In the genomic region with DNA sequence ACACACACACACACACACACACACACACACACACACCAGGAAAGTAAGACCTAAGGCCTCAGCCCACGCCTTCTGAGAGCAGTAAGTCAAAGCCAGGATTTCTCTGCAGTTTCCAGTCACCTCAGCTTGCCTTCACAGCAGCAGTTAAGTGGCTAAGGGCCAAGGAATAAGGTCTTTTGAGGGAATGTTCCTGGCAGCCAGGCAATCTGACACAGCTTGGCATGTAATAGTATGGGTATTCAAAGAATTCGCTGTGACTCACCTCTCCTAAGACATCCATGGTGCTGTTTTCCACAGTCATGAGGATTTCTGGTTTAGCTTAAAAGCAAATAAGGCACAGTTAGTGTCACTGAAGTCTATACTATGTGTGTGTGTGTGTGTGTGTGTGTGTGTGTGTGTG, we compare ENCODE assay signal across 8 mouse cellular contexts. TPM values are rescaled to one million over a fixed set of nuclear protein-coding genes. Genes with fewer than 3 reads are reported as not detected.
DNase-seq lines count a peak whose midpoint lies in the region; ATAC-seq and TF ChIP-seq lines count a peak whose summit lies in the region.
"Had no signal": no experiment of that assay in that cellular context is flagged by ENCODE, and none has a peak within 500 bp of the region (broad histone marks: within the 10 kb centered on the region; RNA-seq: fewer than 3 reads in every experiment).

No protein-coding gene starts in this region.

- H3K4me3 ChIP-seq in embryonic facial prominence, embryonic 15.5 days (replicated peaks), result no peak overlapping the region
- H3K4me3 ChIP-seq in heart, embryonic 15.5 days, result no peak overlapping the region
- no peak overlapping the region for H3K4me3 ChIP-seq in lung, embryonic 14.5 days (ENCODE audit: low read depth, low read length)
- H3K4me3 ChIP-seq: neural tube, embryonic 13.5 days had no signal

- no peak overlapping the region for H3K4me2 ChIP-seq in embryonic facial prominence, embryonic 15.5 days (replicated peaks)
- no peak overlapping the region for H3K4me2 ChIP-seq in heart, embryonic 15.5 days
- H3K4me2 ChIP-seq in lung, embryonic 14.5 days, result no peak overlapping the region
- H3K4me2 ChIP-seq: neural tube, embryonic 13.5 days had no signal

- WGBS in embryonic facial prominence, embryonic 15.5 days, result 59% methylated on average over 2 of the region's 2 CpGs
- WGBS in heart, embryonic 15.5 days, result 35% methylated on average over 2 of the region's 2 CpGs
- 36% methylated on average over 2 of the region's 2 CpGs for WGBS in lung, embryonic 14.5 days

- peaks cover 7% of the 10 kb centered on the region; the same call in 1 of the 2 replicates for H3K4me1 ChIP-seq in embryonic facial prominence, embryonic 15.5 days
- peaks cover 8% of the 10 kb centered on the region; the same call in 1 of the 2 replicates for H3K4me1 ChIP-seq in heart, embryonic 15.5 days (replicated peaks)
- H3K4me1 ChIP-seq in lung, embryonic 14.5 days (ENCODE audit: insufficient read depth), result no peaks in the 10 kb centered on the region

- H3K27ac ChIP-seq in embryonic facial prominence, embryonic 15.5 days (replicated peaks), result no peak overlapping the region
- H3K27ac ChIP-seq in heart, embryonic 15.5 days, result no peak overlapping the region
- H3K27ac ChIP-seq in lung, embryonic 14.5 days (ENCODE audit: low read depth), result no peak overlapping the region
- H3K27ac ChIP-seq: neural tube, embryonic 13.5 days had no signal

- no peaks in the 10 kb centered on the region for H3K9me3 ChIP-seq in embryonic facial prominence, embryonic 15.5 days (replicated peaks)
- H3K9me3 ChIP-seq in heart, embryonic 15.5 days (replicated peaks), result no peaks in the 10 kb centered on the region
- no peaks in the 10 kb centered on the region for H3K9me3 ChIP-seq in lung, embryonic 14.5 days (ENCODE audit: low read depth, low read length)
- H3K9me3 ChIP-seq: neural tube, embryonic 13.5 days had no signal

- peak; percentile 9 for DNase-seq in right cerebral cortex, adult 18-20 months
- no peak for DNase-seq in right cerebral cortex, postnatal 25 days
- DNase-seq in lung, embryonic 14.5 days, result peak; percentile 75
- no peak for DNase-seq in spleen, postnatal 36 days (ENCODE audit: low spot score in 2 of 2)

- no peaks in the 10 kb centered on the region for H3K36me3 ChIP-seq in embryonic facial prominence, embryonic 15.5 days
- H3K36me3 ChIP-seq in heart, embryonic 15.5 days, result no peaks in the 10 kb centered on the region
- no peaks in the 10 kb centered on the region for H3K36me3 ChIP-seq in lung, embryonic 14.5 days (ENCODE audit: insufficient read depth)
- H3K36me3 ChIP-seq: neural tube, embryonic 13.5 days had no signal

- no peak for TF ChIP-seq CTCF in lung, embryonic 14.5 days (IDR thresholded peaks at IDR 0.05; ENCODE audit: low read depth)

- peak; percentile 70 for ATAC-seq in embryonic facial prominence, embryonic 15.5 days (ENCODE audit: insufficient number of reproducible peaks, low FRiP score, low TSS enrichment, low read depth)
- peak; percentile 62 for ATAC-seq in heart, embryonic 15.5 days (replicated peaks; ENCODE audit: insufficient number of reproducible peaks, insufficient read depth, low FRiP score, low read depth)
- ATAC-seq in lung, embryonic 14.5 days (ENCODE audit: insufficient read depth), result peak; percentile 63; the same call in 1 of the 2 replicates
- ATAC-seq in monocyte, adult 5-6 weeks (replicated peaks; ENCODE audit: insufficient number of reproducible peaks, low FRiP score, low TSS enrichment, poor library complexity, severe bottlenecking), result no peak

- no peaks in the 10 kb centered on the region for H3K27me3 ChIP-seq in embryonic facial prominence, embryonic 15.5 days
- H3K27me3 ChIP-seq in heart, embryonic 15.5 days, result no peaks in the 10 kb centered on the region
- no peaks in the 10 kb centered on the region for H3K27me3 ChIP-seq in lung, embryonic 14.5 days (ENCODE audit: insufficient read depth, low read length)
- H3K27me3 ChIP-seq: neural tube, embryonic 13.5 days had no signal

- no peak overlapping the region for H3K9ac ChIP-seq in embryonic facial prominence, embryonic 15.5 days
- H3K9ac ChIP-seq in heart, embryonic 15.5 days, result no peak overlapping the region
- H3K9ac ChIP-seq in lung, embryonic 14.5 days, result no peak overlapping the region
- H3K9ac ChIP-seq: neural tube, embryonic 13.5 days had no signal

RNA-seq across cellular contexts. Expression of a gene that starts 25.6 kb away (rescaled TPM):
- 0.09 and 0.21 TPM in 2 replicates for polyA plus RNA-seq in embryonic facial prominence, embryonic 15.5 days (2015; fragmentation: Nextera tagmentation; extraction: Ambion mirVana)
- polyA plus RNA-seq in heart, embryonic 15.5 days (2015; fragmentation: Nextera tagmentation; extraction: Ambion mirVana), result 0.09 and 1.3 TPM in 2 replicates
- polyA plus RNA-seq in lung, embryonic 14.5 days (2014; fragmentation: Nextera tagmentation; extraction: Ambion mirVana), result 0.08 TPM in 1 of 2 replicates, not detected in the other
- 15.3 to 51.1 TPM (median 22.0 TPM) in 3 replicates for total RNA-seq in monocyte, adult 5-6 weeks (2017)

Comparison
In these comparisons a context has a peak if more than half of its experiments do, and no peak if none do; other contexts are left out.
1. DNase-seq: peak in right cerebral cortex, adult 18-20 months (single experiment) and lung, embryonic 14.5 days (single experiment); none in right cerebral cortex, postnatal 25 days (single experiment) and spleen, postnatal 36 days (0 of 2).